Mouse (Mus musculus): ENCODE data around the gene Nme8. TPM values are rescaled to one million over a fixed set of nuclear protein-coding genes. Genes with fewer than 3 reads are reported as not detected.

Nme8 gene
- total RNA-seq, 1 experiment, result not detected

DNA sequence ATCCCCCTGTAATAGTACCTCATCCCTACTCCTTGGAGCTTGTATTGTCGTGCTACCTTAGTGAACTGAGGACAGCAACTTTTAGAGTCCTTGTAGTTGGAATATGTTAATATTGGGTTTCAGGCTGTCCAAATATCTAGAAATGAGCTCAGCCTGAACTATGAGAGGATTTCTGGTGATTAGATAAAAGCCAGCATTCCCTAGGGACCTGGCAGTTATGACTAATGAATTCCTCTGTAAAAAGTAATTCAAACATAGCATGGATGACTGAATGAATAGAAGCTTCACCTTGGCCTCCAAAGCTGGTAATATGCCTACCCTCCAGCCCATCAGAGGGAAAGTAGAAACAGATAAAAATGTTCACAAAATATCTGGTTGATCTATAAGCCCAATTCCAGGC, 71.1 kb downstream of the Nme8 start:
- in situ Hi-C loops (cut with MboI; ENCODE audit: low sequenced_read_pairs in 2 of 2, unreplicated experiment in 2 of 2), result loop anchor here (25.0 kb wide), 1 partner anchor 264 kb away; no protein-coding TSS in a partner anchor
- Histone ChIP-seq H3K9me3 (ENCODE audit: control insufficient read depth, insufficient read depth, low read depth, low read length) (no peaks in the 10 kb centered on the region), H3K27ac (ENCODE audit: insufficient read depth, low read depth, low read length, poor library complexity, severe bottlenecking) (no peak overlapping the region), H3K4me1 (ENCODE audit: control insufficient read depth in 2 of 2, insufficient read depth in 2 of 2, low read length in 2 of 2, poor library complexity in 1 of 2) (peaks cover 9 to 18% of the 10 kb centered on the region in 2 experiments), H3K36me3 (ENCODE audit: control insufficient read depth, insufficient read depth, low read length, poor library complexity, severe bottlenecking) (no peaks in the 10 kb centered on the region), H3K9ac (ENCODE audit: insufficient read depth, low read depth, low read length, poor library complexity, severe bottlenecking) (no peak overlapping the region), H3K4me3 (ENCODE audit: insufficient read depth in 1 of 2, low read depth in 1 of 2, low read length in 2 of 2, poor library complexity in 1 of 2, severe bottlenecking in 1 of 2) (no peak overlapping the region)
- no peak for TF ChIP-seq CHD2 (IDR thresholded peaks at IDR 0.05; ENCODE audit: low read depth, low read length)
- no peak for TF ChIP-seq ZC3H11A (IDR thresholded peaks at IDR 0.05; ENCODE audit: borderline replicate concordance, low read depth, low read length)
- TF ChIP-seq ZNF384 (IDR thresholded peaks at IDR 0.05; ENCODE audit: low read depth, low read length), result no peak
- no peak for TF ChIP-seq HCFC1 (IDR thresholded peaks at IDR 0.05; ENCODE audit: borderline replicate concordance, insufficient read depth, low read length)
- TF ChIP-seq MAFK (IDR thresholded peaks at IDR 0.05; ENCODE audit: insufficient read depth, low read depth, low read length), result no peak
- DNase-seq (ENCODE audit: low read depth, low spot score), result no peak

GRCm38 (mm10) chr13:19624632-19625320, 72.8 kb downstream of the Nme8 start:
- TF ChIP-seq HCFC1 (IDR thresholded peaks at IDR 0.05; ENCODE audit: borderline replicate concordance, insufficient read depth, low read length) (no peak), MAFK (IDR thresholded peaks at IDR 0.05; ENCODE audit: insufficient read depth, low read depth, low read length) (peak; percentile 92)
- Histone ChIP-seq H3K9me3 (ENCODE audit: control insufficient read depth, insufficient read depth, low read depth, low read length) (no peaks in the 10 kb centered on the region), H3K4me3 (ENCODE audit: insufficient read depth in 1 of 2, low read depth in 1 of 2, low read length in 2 of 2, poor library complexity in 1 of 2, severe bottlenecking in 1 of 2) (peak overlapping the region in 1 of 2 experiments; percentile 48; a peak in 1 of 4 replicates), H3K27ac (ENCODE audit: insufficient read depth, low read depth, low read length, poor library complexity, severe bottlenecking) (no peak overlapping the region), H3K9ac (ENCODE audit: insufficient read depth, low read depth, low read length, poor library complexity, severe bottlenecking) (no peak overlapping the region), H3K4me1 (ENCODE audit: control insufficient read depth in 2 of 2, insufficient read depth in 2 of 2, low read length in 2 of 2, poor library complexity in 1 of 2) (peaks cover 7 to 8% of the 10 kb centered on the region in 2 experiments; a peak in 2 of 4 replicates), H3K36me3 (ENCODE audit: control insufficient read depth, insufficient read depth, low read length, poor library complexity, severe bottlenecking) (no peaks in the 10 kb centered on the region)
- in situ Hi-C loops (cut with MboI; ENCODE audit: low sequenced_read_pairs in 2 of 2, unreplicated experiment in 2 of 2), result loop anchor here (25.0 kb wide), 1 partner anchor 262 kb away; no protein-coding TSS in a partner anchor
- no peak for DNase-seq (ENCODE audit: low read depth, low spot score)

GRCm38 (mm10) chr13:19623228-19623905, 74.2 kb downstream of the Nme8 start:
- in situ Hi-C loops (cut with MboI; ENCODE audit: low sequenced_read_pairs in 2 of 2, unreplicated experiment in 2 of 2), result no loop called here
- Histone ChIP-seq H3K4me1 (ENCODE audit: control insufficient read depth in 2 of 2, insufficient read depth in 2 of 2, low read length in 2 of 2, poor library complexity in 1 of 2) (peaks cover 4 to 5% of the 10 kb centered on the region in 2 experiments; a peak in 2 of 4 replicates), H3K27ac (ENCODE audit: insufficient read depth, low read depth, low read length, poor library complexity, severe bottlenecking) (no peak overlapping the region), H3K9me3 (ENCODE audit: control insufficient read depth, insufficient read depth, low read depth, low read length) (no peaks in the 10 kb centered on the region), H3K4me3 (ENCODE audit: insufficient read depth in 1 of 2, low read depth in 1 of 2, low read length in 2 of 2, poor library complexity in 1 of 2, severe bottlenecking in 1 of 2) (peak overlapping the region; percentile 48 to 73), H3K36me3 (ENCODE audit: control insufficient read depth, insufficient read depth, low read length, poor library complexity, severe bottlenecking) (no peaks in the 10 kb centered on the region), H3K9ac (ENCODE audit: insufficient read depth, low read depth, low read length, poor library complexity, severe bottlenecking) (peak overlapping the region; percentile 70)
- DNase-seq (ENCODE audit: low read depth, low spot score), result no peak
- no peak for TF ChIP-seq CHD2 (IDR thresholded peaks at IDR 0.05; ENCODE audit: low read depth, low read length)
- TF ChIP-seq MAFK (IDR thresholded peaks at IDR 0.05; ENCODE audit: insufficient read depth, low read depth, low read length), result no peak
- TF ChIP-seq ZC3H11A (IDR thresholded peaks at IDR 0.05; ENCODE audit: borderline replicate concordance, low read depth, low read length), result no peak
- TF ChIP-seq ZNF384 (IDR thresholded peaks at IDR 0.05; ENCODE audit: low read depth, low read length), result no peak
- no peak for TF ChIP-seq HCFC1 (IDR thresholded peaks at IDR 0.05; ENCODE audit: borderline replicate concordance, insufficient read depth, low read length)

DNA sequence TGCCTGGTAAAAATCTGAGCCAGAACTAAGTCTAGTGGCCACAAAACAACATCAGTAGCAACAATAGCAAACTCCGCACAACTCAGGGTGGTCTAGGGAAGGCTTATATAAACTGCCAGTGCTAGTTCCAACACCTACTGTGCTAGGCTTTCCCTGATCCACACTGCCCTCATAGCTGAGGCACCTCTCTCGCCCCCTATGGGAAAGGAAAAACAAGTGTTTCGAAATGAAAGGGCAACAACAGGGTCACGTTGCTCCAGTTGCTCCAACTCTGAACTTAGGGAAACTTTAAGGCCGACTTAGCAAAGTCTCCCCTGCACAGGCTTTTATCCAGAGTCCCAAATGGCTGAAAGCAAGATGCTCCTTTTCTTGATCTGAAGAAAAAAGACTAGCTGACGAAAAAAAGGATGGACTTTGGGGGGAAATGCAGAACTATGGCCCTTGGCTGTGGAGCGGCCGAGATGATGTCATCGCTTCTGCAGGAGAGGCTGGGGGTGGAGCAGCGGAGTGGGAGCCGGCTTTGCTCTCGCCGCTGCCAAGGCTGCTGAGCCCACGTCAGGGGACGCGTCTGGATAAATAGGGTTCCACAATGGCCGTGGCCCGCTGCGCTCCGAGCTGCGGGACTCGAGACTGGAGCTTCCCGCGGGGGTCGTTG, 74.9 kb downstream of the Nme8 start, which contains the start of gene Sfrp4:
Sfrp4 (plus strand) TSS at position 532 of the 655 bp plus-strand sequence.
- H3K9me3 ChIP-seq (ENCODE audit: control insufficient read depth, insufficient read depth, low read depth, low read length), result no peaks in the 10 kb centered on the region
- H3K36me3 ChIP-seq (ENCODE audit: control insufficient read depth, insufficient read depth, low read length, poor library complexity, severe bottlenecking), result no peaks in the 10 kb centered on the region
- peaks cover 0 to 8% of the 10 kb centered on the region in 2 experiments; a peak in 2 of 4 replicates for H3K4me1 ChIP-seq (ENCODE audit: control insufficient read depth in 2 of 2, insufficient read depth in 2 of 2, low read length in 2 of 2, poor library complexity in 1 of 2)
- peak; percentile 69 for DNase-seq (ENCODE audit: low read depth, low spot score)
- peak within 1 kb of the TSS; percentile 70 for H3K9ac ChIP-seq (ENCODE audit: insufficient read depth, low read depth, low read length, poor library complexity, severe bottlenecking)
- in situ Hi-C loops (cut with MboI; ENCODE audit: low sequenced_read_pairs in 2 of 2, unreplicated experiment in 2 of 2), result no loop called here
- peak within 1 kb of the TSS; percentile 48 to 73 for H3K4me3 ChIP-seq (ENCODE audit: insufficient read depth in 1 of 2, low read depth in 1 of 2, low read length in 2 of 2, poor library complexity in 1 of 2, severe bottlenecking in 1 of 2)
- TF ChIP-seq HCFC1 (IDR thresholded peaks at IDR 0.05; ENCODE audit: borderline replicate concordance, insufficient read depth, low read length), result no peak
- no peak for TF ChIP-seq ZC3H11A (IDR thresholded peaks at IDR 0.05; ENCODE audit: borderline replicate concordance, low read depth, low read length)
- TF ChIP-seq CHD2 (IDR thresholded peaks at IDR 0.05; ENCODE audit: low read depth, low read length), result no peak
- TF ChIP-seq ZNF384 (IDR thresholded peaks at IDR 0.05; ENCODE audit: low read depth, low read length), result no peak
- no peak for TF ChIP-seq MAFK (IDR thresholded peaks at IDR 0.05; ENCODE audit: insufficient read depth, low read depth, low read length)
- no peak within 1 kb of the TSS for H3K27ac ChIP-seq (ENCODE audit: insufficient read depth, low read depth, low read length, poor library complexity, severe bottlenecking)
